Mouse (Mus musculus): ENCODE data around the gene C1ra.

- no peak for TF ChIP-seq CTCF (IDR thresholded peaks at IDR 0.05; ENCODE audit: extremely low read depth, insufficient read depth, insufficient read length, insufficient replicate concordance)
- TF ChIP-seq POLR2A (IDR thresholded peaks at IDR 0.05; ENCODE audit: low read depth, low read length) = no peak
Measured at GRCm38 (mm10) chr6:124479573-124479930, 32.7 kb upstream of the C1ra start.

Measured in spleen, adult 2 months (tissue).